Mouse (Mus musculus) heart, embryonic 16.5 days (tissue): ENCODE results near the gene Lrrc66. TPM values are rescaled to one million over a fixed set of nuclear protein-coding genes. Genes with fewer than 3 reads are reported as not detected.

ENCODE experiments used
- polyA plus RNA-seq: library from polyadenylated mRNA; unstranded; fragments of >200 nt; fragmentation: Nextera tagmentation; extraction: Ambion mirVana; gene quantifications from 2 replicates; pipeline ENCODE4 v1.2.1, GENCODE M21; 2015

Lrrc66 gene
- polyA plus RNA-seq, 1 experiment from 2014 or later = 0.38 TPM

Other genes starting within 250 kb of the Lrrc66 start
- gene Cwh43, start 226.5 kb downstream of the Lrrc66 start, polyA plus RNA-seq = not detected in 2 replicates
- 15.5 and 15.8 TPM in 2 replicates for gene Dcun1d4, start 151.5 kb downstream of the Lrrc66 start, polyA plus RNA-seq
- gene Sgcb, start 15.3 kb upstream of the Lrrc66 start, polyA plus RNA-seq = 39.5 and 42.7 TPM in 2 replicates
- gene Spata18, start 18.9 kb upstream of the Lrrc66 start, polyA plus RNA-seq = 1.4 and 1.5 TPM in 2 replicates